Comparison of ENCODE assay signal across 8 mouse cellular contexts in genomic region chr1:133236693-133237440, GRCm38 (mm10).
DNase-seq lines count a peak whose midpoint lies in the region; ATAC-seq and TF ChIP-seq lines count a peak whose summit lies in the region.

No protein-coding gene starts in this region.

- ATAC-seq in CD4-positive, CD25-positive, alpha-beta regulatory T cell, adult 4 months, result no peak
- ATAC-seq in embryonic facial prominence, embryonic 14.5 days (ENCODE audit: low read depth), result peak; percentile 86
- no peak for ATAC-seq in hindbrain, embryonic 16.5 days
- ATAC-seq in liver, embryonic 11.5 days (replicated peaks; ENCODE audit: low FRiP score), result peak; percentile 53
- ATAC-seq in forebrain, postnatal 0 days, result no peak

- peak; percentile 37 for DNase-seq in CD4-positive, CD25-positive, alpha-beta regulatory T cell, adult 2 months (ENCODE audit: low read depth, low spot score)
- peak; percentile 88 for DNase-seq in embryonic facial prominence, embryonic 14.5 days (ENCODE audit: low spot score)
- no peak for DNase-seq in liver, embryonic 11.5 days (ENCODE audit: low spot score)
- peak; percentile 50 for DNase-seq in neural tube, embryonic 10.5 days (ENCODE audit: extremely low spot score, low spot score)
- no peak for DNase-seq in forebrain, postnatal 0 days
- no peak for DNase-seq in cerebellum, postnatal 14 days

- 25% methylated on average over 8 of the region's 8 CpGs for WGBS in embryonic facial prominence, embryonic 14.5 days
- WGBS in hindbrain, embryonic 16.5 days, result 36% methylated on average over 8 of the region's 8 CpGs
- WGBS in liver, embryonic 11.5 days, result 32% methylated on average over 8 of the region's 8 CpGs
- WGBS in forebrain, postnatal 0 days, result 54% methylated on average over 8 of the region's 8 CpGs

- no peaks in the 10 kb centered on the region for H3K27me3 ChIP-seq in embryonic facial prominence, embryonic 14.5 days (replicated peaks; ENCODE audit: control insufficient read depth, insufficient read depth, low read length)
- H3K27me3 ChIP-seq in hindbrain, embryonic 16.5 days (replicated peaks; ENCODE audit: control insufficient read depth, insufficient read depth, low read length), result no peaks in the 10 kb centered on the region
- 0 out of 2 replicates have a peak, but pooled peaks cover 4% of the 10 kb centered on the region for H3K27me3 ChIP-seq in liver, embryonic 11.5 days (replicated peaks; ENCODE audit: control insufficient read depth, insufficient read depth, low read length)
- no peaks in the 10 kb centered on the region for H3K27me3 ChIP-seq in forebrain, postnatal 0 days (ENCODE audit: insufficient read depth, low read length)

- H3K9ac ChIP-seq in embryonic facial prominence, embryonic 14.5 days (ENCODE audit: low read depth, low read length), result 0 out of 2 replicates have a peak overlapping the region, but pooled peaks have one; percentile 14
- no peak overlapping the region for H3K9ac ChIP-seq in hindbrain, embryonic 16.5 days (ENCODE audit: low read depth, low read length)
- no peak overlapping the region for H3K9ac ChIP-seq in liver, embryonic 11.5 days (ENCODE audit: low read depth, low read length)
- H3K9ac ChIP-seq in forebrain, postnatal 0 days, result no peak overlapping the region

- peaks cover 49% of the 10 kb centered on the region for H3K4me1 ChIP-seq in embryonic facial prominence, embryonic 14.5 days (ENCODE audit: control insufficient read depth, insufficient read depth, low read length)
- peaks cover 10% of the 10 kb centered on the region for H3K4me1 ChIP-seq in hindbrain, embryonic 16.5 days (ENCODE audit: control insufficient read depth, insufficient read depth, low read depth, low read length)
- peaks cover 17% of the 10 kb centered on the region for H3K4me1 ChIP-seq in liver, embryonic 11.5 days (replicated peaks; ENCODE audit: control insufficient read depth, insufficient read depth, low read length)
- no peaks in the 10 kb centered on the region for H3K4me1 ChIP-seq in forebrain, postnatal 0 days (ENCODE audit: insufficient read depth)

- H3K27ac ChIP-seq in embryonic facial prominence, embryonic 14.5 days (replicated peaks; ENCODE audit: low read depth, low read length), result peak overlapping the region; percentile 64; the same call in 1 of the 2 replicates
- peak overlapping the region; percentile 29; the same call in 1 of the 2 replicates for H3K27ac ChIP-seq in hindbrain, embryonic 16.5 days (ENCODE audit: low read depth, low read length)
- peak overlapping the region; percentile 48; the same call in 1 of the 2 replicates for H3K27ac ChIP-seq in liver, embryonic 11.5 days (ENCODE audit: low read depth, low read length)
- no peak overlapping the region for H3K27ac ChIP-seq in forebrain, postnatal 0 days (ENCODE audit: low read depth, low read length)

- H3K4me3 ChIP-seq in embryonic facial prominence, embryonic 14.5 days (ENCODE audit: low read depth, low read length), result no peak overlapping the region
- H3K4me3 ChIP-seq in hindbrain, embryonic 16.5 days (ENCODE audit: low read length), result no peak overlapping the region
- no peak overlapping the region for H3K4me3 ChIP-seq in liver, embryonic 11.5 days (ENCODE audit: low read depth, low read length)
- H3K4me3 ChIP-seq in forebrain, postnatal 0 days (ENCODE audit: low read depth, low read length), result no peak overlapping the region

- H3K36me3 ChIP-seq in embryonic facial prominence, embryonic 14.5 days (ENCODE audit: control insufficient read depth, insufficient read depth, low read length), result no peaks in the 10 kb centered on the region
- no peaks in the 10 kb centered on the region for H3K36me3 ChIP-seq in hindbrain, embryonic 16.5 days (ENCODE audit: control insufficient read depth, insufficient read depth, low read length)
- H3K36me3 ChIP-seq in liver, embryonic 11.5 days (ENCODE audit: control insufficient read depth, insufficient read depth, low read length), result no peaks in the 10 kb centered on the region
- no peaks in the 10 kb centered on the region for H3K36me3 ChIP-seq in forebrain, postnatal 0 days (ENCODE audit: insufficient read depth)

- H3K9me3 ChIP-seq in embryonic facial prominence, embryonic 14.5 days (ENCODE audit: control insufficient read depth, low read length), result no peaks in the 10 kb centered on the region
- H3K9me3 ChIP-seq in hindbrain, embryonic 16.5 days (ENCODE audit: control insufficient read depth, low read length), result no peaks in the 10 kb centered on the region
- no peaks in the 10 kb centered on the region for H3K9me3 ChIP-seq in liver, embryonic 11.5 days (ENCODE audit: control insufficient read depth, low read length)
- H3K9me3 ChIP-seq in forebrain, postnatal 0 days (ENCODE audit: low read length), result no peaks in the 10 kb centered on the region

- peak overlapping the region; percentile 15; the same call in 1 of the 2 replicates for H3K4me2 ChIP-seq in embryonic facial prominence, embryonic 14.5 days (ENCODE audit: low read depth, low read length)
- no peak overlapping the region for H3K4me2 ChIP-seq in hindbrain, embryonic 16.5 days (ENCODE audit: low read length)
- peak overlapping the region; percentile 27; the same call in 1 of the 2 replicates for H3K4me2 ChIP-seq in liver, embryonic 11.5 days
- H3K4me2 ChIP-seq in forebrain, postnatal 0 days (ENCODE audit: low read depth), result no peak overlapping the region

- TF ChIP-seq CTCF in forebrain, postnatal 0 days (IDR thresholded peaks at IDR 0.05; ENCODE audit: low read depth), result no peak

Comparison
In these comparisons a context has a peak if more than half of its experiments do, and no peak if none do; other contexts are left out.
1. DNase-seq: peak in CD4-positive, CD25-positive, alpha-beta regulatory T cell, adult 2 months (single experiment), embryonic facial prominence, embryonic 14.5 days (single experiment) and neural tube, embryonic 10.5 days (single experiment); none in liver, embryonic 11.5 days (single experiment), forebrain, postnatal 0 days (single experiment) and cerebellum, postnatal 14 days (0 of 2).
2. ATAC-seq: peak in embryonic facial prominence, embryonic 14.5 days (single experiment) and liver, embryonic 11.5 days (single experiment); none in CD4-positive, CD25-positive, alpha-beta regulatory T cell, adult 4 months (single experiment), hindbrain, embryonic 16.5 days (single experiment) and forebrain, postnatal 0 days (single experiment).
3. H3K4me2 ChIP-seq: peak in embryonic facial prominence, embryonic 14.5 days (single experiment) and liver, embryonic 11.5 days (single experiment); none in hindbrain, embryonic 16.5 days (single experiment) and forebrain, postnatal 0 days (single experiment).